Mouse (Mus musculus): Measurements from ENCODE around the gene Thap4. TPM values are rescaled to one million over a fixed set of nuclear protein-coding genes. Genes with fewer than 3 reads are reported as not detected.
A peak's percentile ranks its signal among the peaks of the same experiment; 100 is the strongest.
"Not testable (repeated sequence)": the region's sequence is repeated elsewhere in the genome, so short reads cannot be mapped to it uniquely, and the experiment has no call there.

Gene Thap4
- polyA plus RNA-seq, 1 experiment from 2014 or later = 54.8 TPM

GRCm38 (mm10) chr1:93776686-93777085 is 22.0 kb upstream of the Thap4 start:
- Histone ChIP-seq H3K27me3 (ENCODE audit: control insufficient read depth, insufficient read depth, low read depth, low read length) (no peaks in the 10 kb centered on the region), H3K9ac (ENCODE audit: low read depth, low read length) (no peak overlapping the region), H3K4me3 (ENCODE audit: low read depth, low read length) (no peak overlapping the region), H3K4me1 (ENCODE audit: control insufficient read depth, insufficient read depth, low read length) (no peaks in the 10 kb centered on the region), H3K36me3 (ENCODE audit: control insufficient read depth, insufficient read depth, low read length) (peaks cover 38% of the 10 kb centered on the region), H3K4me2 (ENCODE audit: low read length) (no peak overlapping the region), H3K9me3 (replicated peaks; ENCODE audit: control insufficient read depth, low read length, poor library complexity, severe bottlenecking) (no peaks in the 10 kb centered on the region), H3K27ac (ENCODE audit: low read length) (no peak overlapping the region)
- WGBS = 90% methylated on average over 5 of the region's 5 CpGs
- no peak for ATAC-seq

GRCm38 (mm10) chr1:93769901-93770300 is 15.2 kb upstream of the Thap4 start:
- H3K4me3 ChIP-seq (ENCODE audit: low read depth, low read length) = no peak overlapping the region
- H3K9me3 ChIP-seq (replicated peaks; ENCODE audit: control insufficient read depth, low read length, poor library complexity, severe bottlenecking) = no peaks in the 10 kb centered on the region
- no peaks in the 10 kb centered on the region for H3K4me1 ChIP-seq (ENCODE audit: control insufficient read depth, insufficient read depth, low read length)
- no peak overlapping the region for H3K9ac ChIP-seq (ENCODE audit: low read depth, low read length)
- 95% methylated on average over 3 of the region's 3 CpGs for WGBS
- H3K27me3 ChIP-seq (ENCODE audit: control insufficient read depth, insufficient read depth, low read depth, low read length) = no peaks in the 10 kb centered on the region
- no peak for ATAC-seq
- no peak overlapping the region for H3K27ac ChIP-seq (ENCODE audit: low read length)
- no peak overlapping the region for H3K4me2 ChIP-seq (ENCODE audit: low read length)
- peaks cover 12% of the 10 kb centered on the region for H3K36me3 ChIP-seq (ENCODE audit: control insufficient read depth, insufficient read depth, low read length)

- Histone ChIP-seq H3K4me2 (ENCODE audit: low read length) (no peak overlapping the region), H3K27ac (ENCODE audit: low read length) (no peak overlapping the region), H3K4me1 (ENCODE audit: control insufficient read depth, insufficient read depth, low read length) (no peaks in the 10 kb centered on the region), H3K9me3 (replicated peaks; ENCODE audit: control insufficient read depth, low read length, poor library complexity, severe bottlenecking) (no peaks in the 10 kb centered on the region), H3K36me3 (ENCODE audit: control insufficient read depth, insufficient read depth, low read length) (no peaks in the 10 kb centered on the region; the same call in 1 of the 2 replicates), H3K4me3 (ENCODE audit: low read depth, low read length) (no peak overlapping the region), H3K27me3 (ENCODE audit: control insufficient read depth, insufficient read depth, low read depth, low read length) (no peaks in the 10 kb centered on the region), H3K9ac (ENCODE audit: low read depth, low read length) (no peak overlapping the region)
- ATAC-seq = no peak
- 95% methylated on average over 6 of the region's 6 CpGs for WGBS
These were observed 12.9 kb upstream of the Thap4 start for GRCm38 (mm10) chr1:93767600-93767999.

GRCm38 (mm10) chr1:93764871-93765591 is 10.4 kb upstream of the Thap4 start:
- Histone ChIP-seq H3K4me2 (ENCODE audit: low read length) (no peak overlapping the region), H3K9ac (ENCODE audit: low read depth, low read length) (no peak overlapping the region), H3K4me3 (ENCODE audit: low read depth, low read length) (no peak overlapping the region), H3K9me3 (replicated peaks; ENCODE audit: control insufficient read depth, low read length, poor library complexity, severe bottlenecking) (no peaks in the 10 kb centered on the region), H3K27ac (ENCODE audit: low read length) (no peak overlapping the region), H3K27me3 (ENCODE audit: control insufficient read depth, insufficient read depth, low read depth, low read length) (no peaks in the 10 kb centered on the region), H3K4me1 (ENCODE audit: control insufficient read depth, insufficient read depth, low read length) (no peaks in the 10 kb centered on the region), H3K36me3 (ENCODE audit: control insufficient read depth, insufficient read depth, low read length) (no peaks in the 10 kb centered on the region; the same call in 1 of the 2 replicates)
- no peak for ATAC-seq
- WGBS = 96% methylated on average over 9 of the region's 9 CpGs

GRCm38 (mm10) chr1:93763531-93763930 is 8.9 kb upstream of the Thap4 start:
- 95% methylated on average over 3 of the region's 3 CpGs for WGBS
- not testable (repeated sequence) for H3K4me1 ChIP-seq (ENCODE audit: control insufficient read depth, insufficient read depth, low read length); H3K9me3 ChIP-seq (replicated peaks; ENCODE audit: control insufficient read depth, low read length, poor library complexity, severe bottlenecking); H3K4me2 ChIP-seq (ENCODE audit: low read length); ATAC-seq; H3K27ac ChIP-seq (ENCODE audit: low read length); H3K27me3 ChIP-seq (ENCODE audit: control insufficient read depth, insufficient read depth, low read depth, low read length); H3K9ac ChIP-seq (ENCODE audit: low read depth, low read length); H3K36me3 ChIP-seq (ENCODE audit: control insufficient read depth, insufficient read depth, low read length); H3K4me3 ChIP-seq (ENCODE audit: low read depth, low read length)

- Histone ChIP-seq H3K27me3 (ENCODE audit: control insufficient read depth, insufficient read depth, low read depth, low read length) (no peaks in the 10 kb centered on the region), H3K36me3 (ENCODE audit: control insufficient read depth, insufficient read depth, low read length) (no peaks in the 10 kb centered on the region), H3K4me3 (ENCODE audit: low read depth, low read length) (no peak overlapping the region), H3K4me2 (ENCODE audit: low read length) (no peak overlapping the region), H3K9me3 (replicated peaks; ENCODE audit: control insufficient read depth, low read length, poor library complexity, severe bottlenecking) (no peaks in the 10 kb centered on the region), H3K27ac (ENCODE audit: low read length) (no peak overlapping the region), H3K9ac (ENCODE audit: low read depth, low read length) (no peak overlapping the region), H3K4me1 (ENCODE audit: control insufficient read depth, insufficient read depth, low read length) (peaks cover 27% of the 10 kb centered on the region)
- no peak for ATAC-seq
- WGBS = 93% methylated on average over 1 of the region's 1 CpGs
These were observed 5.4 kb upstream of the Thap4 start for GRCm38 (mm10) chr1:93760076-93760475.

GRCm38 (mm10) chr1:93756154-93756553 is 1.5 kb upstream of the Thap4 start:
- no peak overlapping the region; the same call in 1 of the 2 replicates for H3K4me3 ChIP-seq (ENCODE audit: low read depth, low read length)
- no peak overlapping the region for H3K27ac ChIP-seq (ENCODE audit: low read length)
- H3K9ac ChIP-seq (ENCODE audit: low read depth, low read length) = no peak overlapping the region
- H3K27me3 ChIP-seq (ENCODE audit: control insufficient read depth, insufficient read depth, low read depth, low read length) = no peaks in the 10 kb centered on the region
- ATAC-seq = no peak
- peaks cover 34% of the 10 kb centered on the region for H3K4me1 ChIP-seq (ENCODE audit: control insufficient read depth, insufficient read depth, low read length)
- H3K4me2 ChIP-seq (ENCODE audit: low read length) = peak overlapping the region; percentile 72
- no peaks in the 10 kb centered on the region for H3K9me3 ChIP-seq (replicated peaks; ENCODE audit: control insufficient read depth, low read length, poor library complexity, severe bottlenecking)
- no peaks in the 10 kb centered on the region for H3K36me3 ChIP-seq (ENCODE audit: control insufficient read depth, insufficient read depth, low read length)

GRCm38 (mm10) chr1:93755618-93756017 is 954 bp upstream of the Thap4 start:
- peaks cover 34% of the 10 kb centered on the region for H3K4me1 ChIP-seq (ENCODE audit: control insufficient read depth, insufficient read depth, low read length)
- H3K4me3 ChIP-seq (ENCODE audit: low read depth, low read length) = peak overlapping the region; percentile 84
- H3K9ac ChIP-seq (ENCODE audit: low read depth, low read length) = peak overlapping the region; percentile 92
- no peak for ATAC-seq
- H3K4me2 ChIP-seq (ENCODE audit: low read length) = peak overlapping the region; percentile 72
- WGBS = 27% methylated on average over 7 of the region's 7 CpGs
- H3K27me3 ChIP-seq (ENCODE audit: control insufficient read depth, insufficient read depth, low read depth, low read length) = no peaks in the 10 kb centered on the region
- H3K9me3 ChIP-seq (replicated peaks; ENCODE audit: control insufficient read depth, low read length, poor library complexity, severe bottlenecking) = no peaks in the 10 kb centered on the region
- no peaks in the 10 kb centered on the region for H3K36me3 ChIP-seq (ENCODE audit: control insufficient read depth, insufficient read depth, low read length)
- H3K27ac ChIP-seq (ENCODE audit: low read length) = peak overlapping the region; percentile 82; the same call in 1 of the 2 replicates

- H3K4me1 ChIP-seq (ENCODE audit: control insufficient read depth, insufficient read depth, low read length) = peaks cover 34% of the 10 kb centered on the region
- peaks cover 3% of the 10 kb centered on the region for H3K36me3 ChIP-seq (ENCODE audit: control insufficient read depth, insufficient read depth, low read length)
- no peak for ATAC-seq
- peak overlapping the region; percentile 82 for H3K27ac ChIP-seq (ENCODE audit: low read length)
- peak overlapping the region; percentile 92 for H3K9ac ChIP-seq (ENCODE audit: low read depth, low read length)
- H3K4me2 ChIP-seq (ENCODE audit: low read length) = peak overlapping the region; percentile 72
- no peaks in the 10 kb centered on the region for H3K9me3 ChIP-seq (replicated peaks; ENCODE audit: control insufficient read depth, low read length, poor library complexity, severe bottlenecking)
- H3K27me3 ChIP-seq (ENCODE audit: control insufficient read depth, insufficient read depth, low read depth, low read length) = no peaks in the 10 kb centered on the region
- H3K4me3 ChIP-seq (ENCODE audit: low read depth, low read length) = peak overlapping the region; percentile 84
- 1% methylated on average over 13 of the region's 13 CpGs for WGBS
These were observed 587 bp upstream of the Thap4 start for GRCm38 (mm10) chr1:93755291-93755610.

Measured in midbrain, embryonic 16.5 days (tissue).